Mouse (Mus musculus) hindbrain, embryonic 12.5 days (tissue): ENCODE results near the gene Irf4. TPM values are rescaled to one million over a fixed set of nuclear protein-coding genes. Genes with fewer than 3 reads are reported as not detected.
A peak's percentile ranks its signal among the peaks of the same experiment; 100 is the strongest.

Experiments
- ATAC-seq: fragments of 200-750 bp; cut with Nextera tagmentation; 2 replicates; pipeline ENCODE4 v1.8.0; 2017; ENCODE audit warnings: moderate TSS enrichment; ENCODE audit not compliant: low FRiP score
- H3K27ac ChIP-seq: fragments of 300-500 bp; sonication (generic); 2 replicates; pipeline ENCODE4 v1.5.1; 2016; ENCODE audit warnings: mild to moderate bottlenecking
- H3K27me3 ChIP-seq: fragments of 300-500 bp; sonication (generic); 2 replicates; pipeline ENCODE4 v1.6.1; 2016; ENCODE audit warnings: mild to moderate bottlenecking
- H3K36me3 ChIP-seq: fragments of 300-500 bp; sonication (generic); 2 replicates; pipeline ENCODE4 v1.6.1; 2016; ENCODE audit warnings: mild to moderate bottlenecking
- H3K4me1 ChIP-seq: fragments of 300-500 bp; sonication (generic); 2 replicates; pipeline ENCODE4 v1.6.1; 2016
- H3K4me2 ChIP-seq: fragments of 300-500 bp; sonication (generic); replicated peaks from 2 replicates; pipeline ENCODE4 v1.6.1; 2016; ENCODE audit warnings: mild to moderate bottlenecking
- H3K4me3 ChIP-seq: fragments of 300-500 bp; sonication (generic); 2 replicates; pipeline ENCODE4 v1.5.1; 2016; ENCODE audit warnings: mild to moderate bottlenecking
- H3K9ac ChIP-seq: fragments of 300-500 bp; sonication (generic); 2 replicates; pipeline ENCODE4 v1.6.1; 2016; ENCODE audit warnings: mild to moderate bottlenecking, moderate library complexity
- H3K9me3 ChIP-seq: fragments of 300-500 bp; sonication (generic); replicated peaks from 2 replicates; pipeline ENCODE4 v1.6.1; 2016; ENCODE audit warnings: mild to moderate bottlenecking
- WGBS: fragments of 180-500 bp; shearing (Covaris S2); methylation state at CpG from one replicate; pipeline ENCODE4 v1.1.7; 2016; 5-methylcytosine and 5-hydroxymethylcytosine counted together
- polyA plus RNA-seq: library from polyadenylated mRNA; unstranded; fragments of >200 nt; fragmentation: Nextera tagmentation; extraction: Ambion mirVana; gene quantifications from 2 replicates; pipeline ENCODE4 v1.2.1, GENCODE M21; 2016

Irf4 gene
- polyA plus RNA-seq, 1 experiment from 2014 or later, result 0.10 TPM

DNA sequence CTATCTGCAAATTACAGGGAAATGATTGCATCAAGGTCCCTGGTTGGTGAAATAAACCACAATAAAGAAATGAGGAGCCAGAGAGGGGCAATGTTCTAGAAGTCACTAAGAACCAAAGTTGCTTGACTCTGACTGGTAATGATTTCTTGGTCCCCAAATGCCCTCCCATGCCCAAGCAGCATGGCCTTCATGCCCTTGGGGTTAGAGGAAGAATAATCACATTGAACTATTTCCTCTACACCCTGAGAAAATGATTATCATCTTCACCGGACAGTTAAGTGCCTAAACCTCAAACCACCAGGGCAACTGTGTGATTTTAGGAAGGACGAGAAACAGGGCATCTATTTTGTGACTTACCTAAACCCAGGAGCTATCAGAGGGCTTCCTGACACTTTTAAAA is 27.0 kb downstream of the Irf4 start:
- Histone ChIP-seq H3K27me3 (no peaks in the 10 kb centered on the region), H3K4me1 (no peaks in the 10 kb centered on the region), H3K9me3 (no peaks in the 10 kb centered on the region), H3K4me3 (no peak overlapping the region), H3K27ac (no peak overlapping the region), H3K9ac (no peak overlapping the region), H3K36me3 (no peaks in the 10 kb centered on the region), H3K4me2 (no peak overlapping the region)
- ATAC-seq, result no peak
- WGBS, result 93% methylated on average over 2 of the region's 2 CpGs

DNA sequence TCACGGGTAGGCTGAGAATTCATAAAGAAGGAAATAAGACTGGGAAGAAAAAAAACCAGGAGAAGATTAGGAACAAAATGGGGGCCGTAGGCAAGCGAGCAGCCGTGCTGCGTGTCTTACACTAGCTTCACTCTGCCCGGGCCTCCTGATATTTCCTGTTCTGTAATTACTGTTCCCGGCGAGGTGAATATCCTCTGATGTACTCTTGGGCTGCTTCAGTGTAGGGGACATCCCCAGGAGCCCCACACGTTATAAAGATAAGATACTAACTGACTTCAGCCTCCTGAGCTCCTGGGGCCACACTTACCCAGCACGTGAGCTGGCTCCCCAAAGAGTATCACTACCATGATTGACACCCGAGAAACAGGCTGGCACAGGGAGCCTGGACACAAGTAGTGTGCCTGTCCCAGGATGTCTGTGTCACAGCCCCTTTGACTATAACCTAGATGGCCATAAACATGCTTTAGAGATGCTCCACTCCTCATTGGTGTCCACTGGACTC is 28.7 kb downstream of the Irf4 start:
- peaks cover 9% of the 10 kb centered on the region for H3K4me1 ChIP-seq
- no peak overlapping the region for H3K4me2 ChIP-seq
- no peaks in the 10 kb centered on the region for H3K9me3 ChIP-seq
- no peaks in the 10 kb centered on the region for H3K36me3 ChIP-seq
- 80% methylated on average over 11 of the region's 11 CpGs for WGBS
- no peak overlapping the region for H3K27ac ChIP-seq
- no peak overlapping the region for H3K9ac ChIP-seq
- no peak overlapping the region for H3K4me3 ChIP-seq
- no peaks in the 10 kb centered on the region for H3K27me3 ChIP-seq
- no peak for ATAC-seq

DNA sequence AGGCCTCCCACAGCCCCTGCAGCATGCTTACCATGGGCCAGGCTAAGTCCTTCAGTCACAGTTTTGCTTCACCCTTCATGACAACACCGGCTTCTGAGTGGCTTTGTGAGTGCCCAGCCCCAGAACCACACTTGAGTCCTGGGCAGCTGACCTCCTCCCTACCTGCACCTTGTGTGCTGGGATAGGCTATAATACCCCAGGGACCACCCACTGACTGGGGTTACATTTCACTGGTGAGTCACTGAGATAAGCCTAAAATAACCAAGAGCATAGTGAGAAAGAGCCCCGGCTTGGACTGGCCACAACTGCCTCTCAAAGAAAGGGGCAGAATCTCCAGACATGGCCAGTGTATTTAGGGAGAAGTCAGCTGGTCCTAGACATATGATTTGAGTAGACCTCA is 32.9 kb downstream of the Irf4 start:
- no peak for ATAC-seq
- no peaks in the 10 kb centered on the region for H3K9me3 ChIP-seq
- peaks cover 10% of the 10 kb centered on the region for H3K4me1 ChIP-seq
- no peak overlapping the region for H3K4me3 ChIP-seq
- H3K4me2 ChIP-seq, result no peak overlapping the region
- no peaks in the 10 kb centered on the region for H3K27me3 ChIP-seq
- H3K9ac ChIP-seq, result no peak overlapping the region
- no peaks in the 10 kb centered on the region for H3K36me3 ChIP-seq
- WGBS, result 67% methylated on average over 2 of the region's 2 CpGs
- no peak overlapping the region for H3K27ac ChIP-seq

DNA sequence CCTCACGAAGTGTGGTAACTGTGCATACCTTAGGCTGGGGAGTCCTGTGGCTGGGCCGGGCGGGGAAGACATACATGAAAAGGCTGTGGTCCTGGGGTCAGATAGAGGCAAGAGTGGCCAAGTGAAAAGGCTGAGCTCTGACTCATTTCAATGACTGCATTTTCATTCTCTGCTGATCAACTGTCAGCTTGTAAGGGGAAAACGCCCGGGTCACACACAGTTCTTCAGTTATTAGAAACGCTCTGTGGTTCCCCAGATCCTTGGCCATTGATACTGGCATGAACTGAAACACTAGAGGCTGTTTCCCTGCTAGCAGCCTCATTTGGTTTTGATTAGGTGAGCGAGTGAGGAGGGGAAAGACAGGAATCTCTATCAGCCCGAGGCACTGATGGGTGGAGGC is 33.4 kb downstream of the Irf4 start:
- no peak overlapping the region for H3K4me2 ChIP-seq
- H3K9ac ChIP-seq, result no peak overlapping the region
- H3K9me3 ChIP-seq, result no peaks in the 10 kb centered on the region
- no peaks in the 10 kb centered on the region for H3K27me3 ChIP-seq
- no peak for ATAC-seq
- no peak overlapping the region for H3K4me3 ChIP-seq
- 39% methylated on average over 8 of the region's 8 CpGs for WGBS
- no peak overlapping the region for H3K27ac ChIP-seq
- H3K4me1 ChIP-seq, result peaks cover 10% of the 10 kb centered on the region
- H3K36me3 ChIP-seq, result no peaks in the 10 kb centered on the region

DNA sequence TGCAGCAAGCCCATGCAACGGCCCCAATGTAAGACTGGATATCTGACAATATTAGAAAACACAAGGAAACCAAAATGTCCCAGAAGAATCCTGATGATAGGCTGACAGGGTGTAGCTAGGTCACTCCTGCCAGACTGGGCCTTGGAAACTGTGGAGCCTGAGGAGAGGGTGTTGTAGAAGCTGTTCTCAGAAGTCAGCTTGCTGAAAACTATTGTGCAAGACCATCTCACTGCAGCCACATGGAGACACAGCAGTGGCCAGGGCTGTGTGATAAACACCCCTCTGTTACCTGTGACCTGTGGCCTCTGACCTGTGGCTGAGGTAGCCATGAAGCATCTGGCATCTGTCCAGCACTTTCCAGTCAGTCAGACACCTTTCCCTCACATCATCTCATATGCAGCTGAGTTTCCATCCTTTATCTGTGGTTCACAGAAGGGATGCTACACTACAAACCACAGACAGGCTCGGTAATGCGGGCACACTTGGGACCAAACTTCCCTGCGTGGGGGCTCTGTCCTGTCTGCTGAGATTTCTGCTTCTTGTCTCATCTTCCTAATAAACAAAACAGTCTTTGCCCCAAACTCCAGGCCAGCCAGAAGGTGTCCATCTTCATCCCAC is 36.5 kb downstream of the Irf4 start:
- no peak for ATAC-seq
- Histone ChIP-seq H3K4me3 (no peak overlapping the region), H3K27me3 (no peaks in the 10 kb centered on the region), H3K9me3 (no peaks in the 10 kb centered on the region), H3K9ac (no peak overlapping the region), H3K4me2 (no peak overlapping the region), H3K27ac (no peak overlapping the region), H3K4me1 (peaks cover 10% of the 10 kb centered on the region), H3K36me3 (no peaks in the 10 kb centered on the region)
- WGBS, result 88% methylated on average over 4 of the region's 4 CpGs

DNA sequence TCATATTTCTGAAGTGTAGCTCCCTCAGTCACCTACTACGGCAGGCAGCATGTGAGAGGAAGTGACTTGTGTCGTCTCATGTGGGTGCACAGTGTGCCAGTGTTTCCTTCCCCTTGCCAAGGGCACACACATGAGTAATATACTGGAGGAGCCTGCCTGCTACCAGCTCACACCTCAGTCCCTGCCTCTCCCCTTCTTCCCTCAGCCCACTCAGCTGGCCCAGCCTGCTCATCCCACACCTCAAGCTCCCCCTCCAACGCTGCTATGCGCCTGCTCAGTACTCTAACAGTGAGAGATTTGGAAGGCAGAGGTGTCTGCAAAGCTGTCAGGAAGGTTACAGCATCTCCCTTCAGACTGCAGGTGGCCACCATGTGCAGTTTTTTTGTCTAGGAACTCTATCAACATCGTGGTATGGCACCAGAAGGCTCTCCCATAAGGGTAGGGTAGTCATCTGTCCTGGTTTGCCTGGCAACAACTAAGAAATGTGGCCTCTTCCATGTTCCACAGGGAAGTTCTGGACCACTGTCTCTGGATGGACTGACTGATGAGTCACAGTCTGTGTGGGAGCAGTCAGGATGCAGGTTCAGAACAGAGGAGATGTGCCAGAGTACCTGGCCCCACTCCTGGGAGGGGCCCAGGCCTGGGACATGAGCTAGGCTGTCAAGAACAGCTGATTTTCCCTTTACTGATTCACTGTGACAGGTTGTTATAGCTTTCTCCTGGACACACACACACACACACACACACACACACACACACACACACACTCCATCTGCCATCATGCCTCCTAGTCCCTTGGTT is 37.4 kb downstream of the Irf4 start:
- ATAC-seq, result 0 out of 2 replicates have a peak, but pooled peaks have one; percentile 27
- no peak overlapping the region for H3K4me3 ChIP-seq
- H3K9ac ChIP-seq, result no peak overlapping the region
- WGBS, result 85% methylated on average over 5 of the region's 5 CpGs
- no peaks in the 10 kb centered on the region for H3K27me3 ChIP-seq
- H3K4me2 ChIP-seq, result no peak overlapping the region
- no peak overlapping the region for H3K27ac ChIP-seq
- no peaks in the 10 kb centered on the region for H3K9me3 ChIP-seq
- no peaks in the 10 kb centered on the region for H3K36me3 ChIP-seq
- peaks cover 10% of the 10 kb centered on the region for H3K4me1 ChIP-seq

DNA sequence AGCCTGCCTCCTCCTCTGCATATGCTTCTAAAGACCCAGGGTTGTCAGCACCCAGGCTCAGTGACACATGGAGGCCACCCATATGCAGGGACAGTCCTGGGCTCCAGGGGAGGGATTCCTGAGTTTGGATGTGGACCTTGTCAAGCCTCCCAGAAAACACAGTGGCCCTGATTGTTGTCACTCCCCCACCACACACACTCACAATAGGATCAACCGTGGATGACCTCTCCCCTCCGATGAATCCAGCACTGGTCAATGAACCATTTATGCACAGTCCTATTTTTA is 38.0 kb downstream of the Irf4 start:
- Histone ChIP-seq H3K9me3 (no peaks in the 10 kb centered on the region), H3K9ac (no peak overlapping the region), H3K4me3 (no peak overlapping the region), H3K27me3 (no peaks in the 10 kb centered on the region), H3K27ac (no peak overlapping the region), H3K4me2 (no peak overlapping the region), H3K4me1 (peaks cover 9% of the 10 kb centered on the region), H3K36me3 (no peaks in the 10 kb centered on the region)
- no peak for ATAC-seq
- 56% methylated on average over 2 of the region's 2 CpGs for WGBS

DNA sequence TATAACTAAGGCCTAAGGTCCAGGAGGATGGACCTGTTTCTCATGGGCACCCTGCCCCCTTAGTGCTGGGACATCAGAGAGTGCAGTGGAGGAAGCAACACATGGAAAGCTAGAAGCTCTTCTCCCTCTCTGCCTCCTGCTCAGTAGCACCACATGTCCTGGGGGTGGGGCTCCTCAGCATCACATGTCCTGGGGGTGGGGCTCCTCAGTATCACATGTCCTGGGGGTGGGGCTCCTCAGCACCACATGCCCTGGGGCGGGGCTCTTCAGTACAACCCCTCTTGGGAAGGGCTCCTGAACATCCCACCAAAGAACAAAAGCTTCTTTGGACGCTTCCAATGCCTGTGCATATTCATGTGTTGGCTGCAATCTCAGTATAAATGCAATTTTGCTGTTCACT is 38.5 kb downstream of the Irf4 start:
- Histone ChIP-seq H3K4me3 (no peak overlapping the region), H3K9ac (no peak overlapping the region), H3K36me3 (no peaks in the 10 kb centered on the region), H3K27ac (no peak overlapping the region), H3K4me2 (no peak overlapping the region), H3K4me1 (peaks cover 3% of the 10 kb centered on the region; the same call in 1 of the 2 replicates), H3K27me3 (no peaks in the 10 kb centered on the region), H3K9me3 (no peaks in the 10 kb centered on the region)
- ATAC-seq, result no peak
- WGBS, result 78% methylated on average over 2 of the region's 2 CpGs

DNA sequence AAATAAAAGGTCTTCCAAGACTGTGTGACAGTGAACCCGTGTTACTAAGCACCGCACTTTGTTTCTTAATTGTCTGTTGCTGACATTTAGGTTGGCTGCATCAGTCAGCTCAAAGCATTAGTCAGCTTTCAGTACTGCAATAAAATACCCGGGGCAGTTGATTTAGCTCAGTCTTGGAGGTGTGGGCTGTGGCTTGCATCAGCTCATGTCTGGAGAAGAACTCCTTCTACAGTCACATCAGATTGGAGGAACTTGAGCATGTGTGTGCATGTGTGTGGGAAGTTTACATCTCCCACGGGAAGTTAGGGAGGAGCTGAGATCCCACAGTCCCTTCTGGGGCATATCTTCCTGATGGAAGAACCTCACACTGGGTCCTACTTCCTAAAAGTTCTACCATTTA is 38.9 kb downstream of the Irf4 start:
- WGBS, result 86% methylated on average over 4 of the region's 4 CpGs
- no peak overlapping the region for H3K9ac ChIP-seq
- H3K4me2 ChIP-seq, result no peak overlapping the region
- ATAC-seq, result no peak
- no peak overlapping the region for H3K27ac ChIP-seq
- H3K9me3 ChIP-seq, result no peaks in the 10 kb centered on the region
- H3K4me1 ChIP-seq, result no peaks in the 10 kb centered on the region
- H3K27me3 ChIP-seq, result no peaks in the 10 kb centered on the region
- no peak overlapping the region for H3K4me3 ChIP-seq
- H3K36me3 ChIP-seq, result no peaks in the 10 kb centered on the region

DNA sequence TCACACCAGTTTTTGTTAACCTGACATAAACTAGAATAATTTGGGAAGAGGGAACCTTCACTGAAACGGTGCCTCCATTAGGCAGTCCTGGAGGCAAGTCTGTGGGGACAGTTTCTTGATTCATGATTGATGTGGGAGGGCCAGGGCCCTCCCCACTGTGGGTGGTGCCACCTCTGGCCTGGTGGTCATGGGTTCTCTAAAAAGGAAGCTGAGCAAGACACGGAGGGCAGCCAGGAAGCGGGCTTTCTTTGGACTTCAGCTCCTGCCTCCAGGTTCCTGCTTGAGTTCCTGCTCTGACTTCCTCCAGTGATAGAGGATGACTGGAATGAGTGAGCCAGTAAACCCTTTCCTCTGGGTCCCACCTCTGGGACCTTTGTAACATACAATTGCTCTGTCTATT is 39.4 kb downstream of the Irf4 start:
- no peak for ATAC-seq
- H3K4me1 ChIP-seq, result no peaks in the 10 kb centered on the region
- WGBS, result 74% methylated on average over 3 of the region's 3 CpGs
- no peaks in the 10 kb centered on the region for H3K9me3 ChIP-seq
- no peak overlapping the region for H3K4me3 ChIP-seq
- H3K9ac ChIP-seq, result no peak overlapping the region
- no peak overlapping the region for H3K4me2 ChIP-seq
- no peaks in the 10 kb centered on the region for H3K36me3 ChIP-seq
- H3K27me3 ChIP-seq, result no peaks in the 10 kb centered on the region
- H3K27ac ChIP-seq, result no peak overlapping the region

DNA sequence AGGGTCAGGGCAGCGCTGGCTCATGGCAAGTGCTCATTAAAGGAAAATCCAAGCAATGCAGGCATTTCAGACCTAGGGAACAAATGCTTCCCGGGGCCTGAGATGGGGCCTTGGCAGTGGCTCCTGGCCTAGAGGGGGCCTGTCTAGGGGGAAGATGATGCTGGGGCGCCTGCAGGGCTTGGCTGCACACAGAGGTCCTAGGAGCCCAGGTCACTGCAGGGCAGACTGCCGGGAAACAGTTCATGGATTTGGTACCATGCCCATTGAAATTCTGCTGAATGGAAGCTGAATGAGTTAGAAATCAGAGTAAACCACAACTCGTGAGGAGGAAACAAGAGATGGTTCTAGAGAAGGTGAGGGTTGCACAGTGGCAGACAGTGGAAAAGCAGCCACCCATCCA is 41.0 kb downstream of the Irf4 start:
- no peak for ATAC-seq
- H3K9me3 ChIP-seq, result no peaks in the 10 kb centered on the region
- 79% methylated on average over 5 of the region's 5 CpGs for WGBS
- H3K9ac ChIP-seq, result no peak overlapping the region
- no peak overlapping the region for H3K4me3 ChIP-seq
- H3K4me2 ChIP-seq, result no peak overlapping the region
- no peaks in the 10 kb centered on the region for H3K4me1 ChIP-seq
- no peak overlapping the region for H3K27ac ChIP-seq
- no peaks in the 10 kb centered on the region for H3K27me3 ChIP-seq
- H3K36me3 ChIP-seq, result no peaks in the 10 kb centered on the region

DNA sequence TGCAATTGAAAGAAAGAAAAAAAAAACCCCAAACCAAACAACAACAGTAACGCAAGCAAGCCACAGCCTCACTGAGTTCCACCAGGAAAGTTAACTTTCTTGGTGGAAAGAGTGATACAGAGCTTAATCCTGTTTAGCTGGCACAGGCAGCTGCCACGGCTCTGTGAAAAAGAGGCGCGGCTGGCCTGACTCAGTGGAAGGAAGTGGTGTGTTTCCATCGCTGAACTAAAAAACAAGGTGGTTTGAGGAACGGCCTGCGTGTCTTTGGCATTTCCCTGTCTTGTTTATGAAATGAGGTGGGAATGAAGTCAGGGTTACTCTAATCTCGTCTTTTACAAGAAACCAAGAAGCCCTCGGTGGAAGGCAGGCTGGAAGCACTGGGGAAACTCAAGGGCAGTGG is 43.3 kb downstream of the Irf4 start:
- Histone ChIP-seq H3K4me3 (no peak overlapping the region), H3K9ac (no peak overlapping the region), H3K4me2 (no peak overlapping the region), H3K36me3 (no peaks in the 10 kb centered on the region), H3K4me1 (no peaks in the 10 kb centered on the region), H3K9me3 (no peaks in the 10 kb centered on the region), H3K27ac (no peak overlapping the region), H3K27me3 (no peaks in the 10 kb centered on the region)
- no peak for ATAC-seq
- 90% methylated on average over 9 of the region's 9 CpGs for WGBS

DNA sequence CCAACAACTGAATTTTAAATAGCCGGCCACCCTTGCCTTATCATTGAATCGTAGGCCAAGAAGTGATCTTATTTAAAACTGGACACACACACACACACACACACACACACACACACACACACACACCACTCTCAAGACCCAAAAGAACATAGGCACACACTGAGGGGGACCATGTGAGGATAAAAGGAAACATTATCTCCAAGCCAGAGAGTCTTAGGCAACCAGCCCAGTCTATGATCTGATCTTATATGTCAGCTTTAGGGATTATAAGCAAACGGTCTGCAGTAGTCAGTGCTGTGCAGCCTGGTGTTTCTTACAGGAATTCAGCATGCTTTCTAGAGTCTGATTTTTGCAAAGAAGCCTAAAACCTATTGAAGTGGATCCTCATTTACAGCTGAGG is 43.7 kb downstream of the Irf4 start:
- 86% methylated on average over 3 of the region's 3 CpGs for whole genome bisulfite sequencing
- no peak overlapping the region for H3K4me2 ChIP-seq
- no peaks in the 10 kb centered on the region for H3K4me1 ChIP-seq
- H3K27me3 ChIP-seq, result no peaks in the 10 kb centered on the region
- no peak overlapping the region for H3K4me3 ChIP-seq
- no peak overlapping the region for H3K27ac ChIP-seq
- no peak for ATAC-seq
- no peak overlapping the region for H3K9ac ChIP-seq
- no peaks in the 10 kb centered on the region for H3K9me3 ChIP-seq
- H3K36me3 ChIP-seq, result no peaks in the 10 kb centered on the region
